8 mouse cellular contexts compared by ENCODE assay signal in the genomic region with DNA sequence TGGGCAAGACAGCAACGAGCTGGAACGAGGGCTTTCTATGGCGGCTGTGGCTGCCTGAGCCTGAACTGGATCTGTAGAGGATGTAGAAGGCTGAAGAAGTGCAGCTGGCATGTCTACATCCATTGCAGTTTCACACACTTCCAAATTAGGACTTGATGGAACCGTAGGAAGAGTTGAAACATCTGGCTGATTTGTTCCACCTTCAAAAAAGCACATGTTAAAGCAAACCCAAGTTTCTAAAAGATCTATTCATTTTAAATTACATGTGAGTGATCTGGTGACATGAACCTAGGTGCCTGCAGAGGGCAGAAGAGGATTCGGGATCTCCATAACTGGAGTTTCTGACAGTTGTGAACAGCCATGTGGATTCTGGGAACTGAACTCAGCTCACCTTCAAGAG.
DNase-seq lines count a peak whose midpoint lies in the region; ATAC-seq lines count a peak whose summit lies in the region.

No protein-coding gene starts in this region.

- no peak overlapping the region for H3K27ac ChIP-seq in forebrain, embryonic 14.5 days (ENCODE audit: low read depth, low read length)
- no peak overlapping the region for H3K27ac ChIP-seq in forebrain, embryonic 13.5 days

- no peak overlapping the region for H3K4me2 ChIP-seq in forebrain, embryonic 14.5 days (ENCODE audit: low read length)
- H3K4me2 ChIP-seq in forebrain, embryonic 13.5 days: no peak overlapping the region

- no peak overlapping the region for H3K4me3 ChIP-seq in forebrain, embryonic 14.5 days (ENCODE audit: low read depth, low read length)
- H3K4me3 ChIP-seq in forebrain, embryonic 13.5 days: no peak overlapping the region

- WGBS in forebrain, embryonic 14.5 days: 83% methylated on average over 5 of the region's 5 CpGs
- WGBS in forebrain, embryonic 13.5 days: 83% methylated on average over 5 of the region's 5 CpGs

- ATAC-seq in forebrain, embryonic 14.5 days: no peak
- no peak for ATAC-seq in forebrain, embryonic 13.5 days

- no peak overlapping the region for H3K9ac ChIP-seq in forebrain, embryonic 14.5 days (ENCODE audit: low read length)
- H3K9ac ChIP-seq in forebrain, embryonic 13.5 days: no peak overlapping the region

- H3K9me3 ChIP-seq in forebrain, embryonic 14.5 days (replicated peaks; ENCODE audit: control insufficient read depth, low read length): no peaks in the 10 kb centered on the region
- H3K9me3 ChIP-seq in forebrain, embryonic 13.5 days (replicated peaks): no peaks in the 10 kb centered on the region

- H3K36me3 ChIP-seq in forebrain, embryonic 14.5 days (ENCODE audit: control insufficient read depth, insufficient read depth, low read length): peaks cover 9% of the 10 kb centered on the region
- H3K36me3 ChIP-seq in forebrain, embryonic 13.5 days (ENCODE audit: poor library complexity, severe bottlenecking): peaks cover 8% of the 10 kb centered on the region

- H3K27me3 ChIP-seq in forebrain, embryonic 14.5 days (replicated peaks; ENCODE audit: control insufficient read depth, insufficient read depth, low read length): no peaks in the 10 kb centered on the region
- no peaks in the 10 kb centered on the region for H3K27me3 ChIP-seq in forebrain, embryonic 13.5 days

- H3K4me1 ChIP-seq in forebrain, embryonic 14.5 days (ENCODE audit: control insufficient read depth, insufficient read depth, low read length): no peaks in the 10 kb centered on the region
- H3K4me1 ChIP-seq in forebrain, embryonic 13.5 days: no peaks in the 10 kb centered on the region

- DNase-seq in forebrain, embryonic 14.5 days (ENCODE audit: low spot score): peak; percentile 27
- DNase-seq in thymus, postnatal 0 days (ENCODE audit: low spot score): peak; percentile 3
- DNase-seq in thymus, postnatal 25 days: no peak
- peak; percentile 51 for DNase-seq in kidney, adult 18-20 months
- peak; percentile 22 to 31 for DNase-seq in lung, postnatal 4 days
- no peak for DNase-seq in frontal cortex, postnatal 25 days (ENCODE audit: low spot score in 2 of 2)
- no peak for DNase-seq in right cerebral cortex, postnatal 4 days

Comparison
In these comparisons a context has a peak if more than half of its experiments do, and no peak if none do; other contexts are left out.
1. DNase-seq: peak in forebrain, embryonic 14.5 days (single experiment), thymus, postnatal 0 days (single experiment), kidney, adult 18-20 months (single experiment) and lung, postnatal 4 days (2 of 2); none in thymus, postnatal 25 days (single experiment), frontal cortex, postnatal 25 days (0 of 2) and right cerebral cortex, postnatal 4 days (single experiment).